Mouse (Mus musculus): ENCODE measurements at regions not wholly inside any gene's neighbourhood (a gene's known extent, or its start where the extent isn't known, plus 50 kb on each side); places are given as distances from the start of the nearest gene placed in this dataset.

DNA sequence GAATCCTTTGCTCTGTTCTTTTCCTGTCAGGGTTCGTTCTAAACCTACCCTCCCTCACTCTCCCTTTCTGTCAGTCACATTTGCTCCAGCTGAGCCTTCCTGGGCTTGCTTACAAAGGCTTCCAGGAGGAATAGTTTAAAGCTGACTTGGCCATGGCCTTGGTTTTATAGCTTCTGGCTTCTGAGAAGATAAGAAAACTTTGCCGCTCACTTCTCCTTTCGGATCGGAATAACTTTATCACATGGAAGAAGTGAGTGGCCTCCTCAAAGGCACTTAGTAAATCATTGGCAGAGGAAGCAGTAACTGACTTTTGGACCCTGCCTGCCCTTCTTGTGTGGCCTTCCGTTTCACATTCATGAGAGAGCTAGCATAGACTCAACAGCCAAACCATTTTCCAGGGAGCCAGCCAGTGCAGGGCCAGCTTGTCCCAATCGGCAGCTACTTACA, 134.4 kb upstream of the Fat1 start:
- H3K9ac ChIP-seq (replicated peaks) = no peak overlapping the region
- TF ChIP-seq CTCF (IDR thresholded peaks at IDR 0.05; ENCODE audit: low read depth) (no peak), EP300 (IDR thresholded peaks at IDR 0.05; ENCODE audit: low read depth) (no peak)
- no peak overlapping the region for H3K4me3 ChIP-seq (ENCODE audit: insufficient read depth in 1 of 2, low read depth in 2 of 2, low read length in 2 of 2)
- H3K36me3 ChIP-seq (replicated peaks; ENCODE audit: control insufficient read depth, insufficient read depth, low read depth) = no peaks in the 10 kb centered on the region
- peak overlapping the region; percentile 2; the same call in 1 of the 2 replicates for H3K4me2 ChIP-seq (ENCODE audit: low read depth)
- H3K27ac ChIP-seq = no peak overlapping the region
- peaks cover 0 to 13% of the 10 kb centered on the region in 2 experiments; a peak in 2 of 4 replicates for H3K4me1 ChIP-seq (replicated peaks; ENCODE audit: control insufficient read depth in 2 of 2, insufficient read depth in 2 of 2, low read length in 1 of 2)
- H3K9me3 ChIP-seq (ENCODE audit: control insufficient read depth, low read length) = no peaks in the 10 kb centered on the region
- no peak for ATAC-seq (ENCODE audit: insufficient read depth)
- WGBS (ENCODE audit: insufficient replicate concordance) = 19% methylated on average over 6 of the region's 6 CpGs
- no peaks in the 10 kb centered on the region for H3K27me3 ChIP-seq (ENCODE audit: control insufficient read depth, insufficient read depth, low read length)
- peak in 2 of 3 experiments; percentile 1 to 3 for DNase-seq (ENCODE audit: low read depth in 3 of 3, low spot score in 3 of 3)

DNA sequence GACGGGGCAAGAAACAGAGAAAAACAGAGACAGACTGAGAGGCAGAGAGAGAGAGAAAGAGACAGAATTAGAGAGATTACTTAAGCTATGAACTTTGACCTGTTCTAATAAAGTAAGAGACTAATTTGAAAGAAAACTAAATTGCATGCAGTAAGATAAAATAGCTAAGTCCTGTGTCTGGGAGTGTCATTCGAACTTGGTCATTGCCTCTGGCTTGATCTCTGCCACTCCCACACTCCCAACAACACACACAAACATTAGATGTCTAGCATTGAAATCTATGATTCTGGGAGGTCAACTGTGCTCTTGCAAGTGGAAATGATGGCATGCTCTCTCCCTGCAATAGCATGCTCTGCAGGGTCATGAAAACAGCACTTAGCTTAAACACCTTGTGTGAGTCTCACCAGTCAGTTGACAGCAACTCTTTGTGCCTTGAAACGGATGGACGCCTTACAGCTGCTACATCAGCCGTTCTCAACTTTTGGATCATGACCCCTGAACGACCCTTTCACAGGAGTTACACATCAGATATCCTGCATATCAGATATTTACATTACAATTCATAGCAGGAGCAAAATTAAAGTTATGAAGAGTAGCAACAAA, 133.5 kb upstream of the Fat1 start:
- Histone ChIP-seq H3K27me3 (ENCODE audit: control insufficient read depth, insufficient read depth, low read length) (no peaks in the 10 kb centered on the region), H3K9me3 (ENCODE audit: control insufficient read depth, low read length) (no peaks in the 10 kb centered on the region), H3K9ac (replicated peaks) (no peak overlapping the region), H3K4me1 (replicated peaks; ENCODE audit: control insufficient read depth in 2 of 2, insufficient read depth in 2 of 2, low read length in 1 of 2) (peaks cover 0 to 13% of the 10 kb centered on the region in 2 experiments; a peak in 2 of 4 replicates), H3K36me3 (replicated peaks; ENCODE audit: control insufficient read depth, insufficient read depth, low read depth) (no peaks in the 10 kb centered on the region), H3K4me3 (ENCODE audit: insufficient read depth in 1 of 2, low read depth in 2 of 2, low read length in 2 of 2) (no peak overlapping the region), H3K4me2 (ENCODE audit: low read depth) (no peak overlapping the region), H3K27ac (no peak overlapping the region)
- 51% methylated on average over 6 of the region's 6 CpGs for WGBS (ENCODE audit: insufficient replicate concordance)
- DNase-seq (ENCODE audit: low read depth in 3 of 3, low spot score in 3 of 3) = no peak
- no peak for ATAC-seq (ENCODE audit: insufficient read depth)
- TF ChIP-seq EP300 (IDR thresholded peaks at IDR 0.05; ENCODE audit: low read depth) (no peak), CTCF (IDR thresholded peaks at IDR 0.05; ENCODE audit: low read depth) (no peak)

DNA sequence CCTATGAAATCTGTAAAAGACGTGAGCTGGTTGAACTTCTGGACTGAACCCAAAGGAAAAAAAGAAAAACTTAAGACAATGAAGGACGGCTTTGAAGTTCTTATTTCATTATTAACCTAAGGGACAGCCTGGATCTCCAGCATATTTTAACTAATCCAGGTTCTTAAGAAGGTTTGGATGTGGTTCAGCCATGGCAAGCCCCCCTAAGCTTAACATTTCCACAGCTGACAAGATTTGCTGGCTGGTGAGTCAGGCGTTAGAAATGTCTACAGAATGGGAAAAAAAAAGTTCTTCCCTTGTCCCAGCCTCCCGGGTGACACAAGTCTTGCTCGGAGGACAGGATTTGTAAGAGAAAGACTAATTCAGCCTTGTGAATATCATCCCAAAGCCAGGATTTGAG, 132.9 kb upstream of the Fat1 start:
- no peak for DNase-seq (ENCODE audit: low read depth in 3 of 3, low spot score in 3 of 3)

DNA sequence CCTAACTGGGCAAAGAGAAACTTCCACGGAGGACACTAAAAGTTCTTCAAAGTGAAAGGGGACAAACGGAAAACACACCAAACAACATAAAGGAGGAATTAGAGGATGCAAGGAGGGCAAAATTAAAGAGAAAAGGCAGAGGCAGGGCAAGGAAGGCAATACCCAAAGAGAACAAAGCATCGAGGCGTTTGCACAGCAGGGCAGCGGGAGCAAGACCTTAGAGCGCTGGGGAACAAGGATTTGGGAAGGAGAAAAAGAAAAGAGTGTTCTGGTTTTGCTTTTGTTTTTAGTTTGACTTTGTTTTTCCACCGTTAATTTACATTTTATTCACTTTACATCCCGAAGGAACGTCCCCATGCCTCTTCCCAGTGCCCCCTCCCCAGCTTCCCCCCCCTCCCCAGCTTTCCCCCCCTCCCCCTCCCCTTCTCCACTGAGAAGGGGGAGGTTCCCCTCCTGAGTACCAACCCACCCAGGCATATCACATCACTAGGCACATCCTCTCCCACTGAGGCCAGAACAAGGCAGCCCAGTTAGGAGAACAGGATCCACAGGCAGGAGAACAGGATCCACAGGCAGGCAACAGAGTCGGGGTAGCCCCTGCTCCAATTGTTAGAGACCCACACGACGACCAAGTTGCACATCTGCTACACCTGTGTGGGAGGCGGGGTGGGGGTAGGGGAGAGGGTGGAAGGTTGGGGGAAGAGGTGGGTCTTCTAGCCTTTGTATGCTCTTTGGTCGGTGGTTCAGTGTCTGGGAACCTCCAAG, 130.7 kb upstream of the Fat1 start:
- 41% methylated on average over 14 of the region's 14 CpGs for WGBS (ENCODE audit: insufficient replicate concordance)
- Histone ChIP-seq H3K4me1 (replicated peaks; ENCODE audit: control insufficient read depth in 2 of 2, insufficient read depth in 2 of 2, low read length in 1 of 2) (peaks cover 0 to 11% of the 10 kb centered on the region in 2 experiments; a peak in 2 of 4 replicates), H3K4me2 (ENCODE audit: low read depth) (no peak overlapping the region), H3K27me3 (ENCODE audit: control insufficient read depth, insufficient read depth, low read length) (no peaks in the 10 kb centered on the region), H3K36me3 (replicated peaks; ENCODE audit: control insufficient read depth, insufficient read depth, low read depth) (no peaks in the 10 kb centered on the region), H3K9ac (replicated peaks) (no peak overlapping the region), H3K9me3 (ENCODE audit: control insufficient read depth, low read length) (no peaks in the 10 kb centered on the region), H3K4me3 (ENCODE audit: insufficient read depth in 1 of 2, low read depth in 2 of 2, low read length in 2 of 2) (no peak overlapping the region), H3K27ac (no peak overlapping the region)
- no peak for DNase-seq (ENCODE audit: low read depth in 3 of 3, low spot score in 3 of 3)
- ATAC-seq (ENCODE audit: insufficient read depth) = no peak
- TF ChIP-seq CTCF (IDR thresholded peaks at IDR 0.05; ENCODE audit: low read depth) = no peak
- no peak for TF ChIP-seq EP300 (IDR thresholded peaks at IDR 0.05; ENCODE audit: low read depth)

More for the DNA sequence above, 132.9 kb upstream of the Fat1 start:
- no peak for ATAC-seq (ENCODE audit: insufficient read depth)
- no peaks in the 10 kb centered on the region for H3K27me3 ChIP-seq (ENCODE audit: control insufficient read depth, insufficient read depth, low read length)
- peaks cover 0 to 13% of the 10 kb centered on the region in 2 experiments; a peak in 2 of 4 replicates for H3K4me1 ChIP-seq (replicated peaks; ENCODE audit: control insufficient read depth in 2 of 2, insufficient read depth in 2 of 2, low read length in 1 of 2)
- no peaks in the 10 kb centered on the region for H3K36me3 ChIP-seq (replicated peaks; ENCODE audit: control insufficient read depth, insufficient read depth, low read depth)
- H3K4me3 ChIP-seq (ENCODE audit: insufficient read depth in 1 of 2, low read depth in 2 of 2, low read length in 2 of 2) = no peak overlapping the region
- H3K9me3 ChIP-seq (ENCODE audit: control insufficient read depth, low read length) = no peaks in the 10 kb centered on the region
- TF ChIP-seq EP300 (IDR thresholded peaks at IDR 0.05; ENCODE audit: low read depth) (no peak), CTCF (IDR thresholded peaks at IDR 0.05; ENCODE audit: low read depth) (no peak)
- H3K4me2 ChIP-seq (ENCODE audit: low read depth) = no peak overlapping the region
- H3K9ac ChIP-seq (replicated peaks) = no peak overlapping the region
- no peak overlapping the region for H3K27ac ChIP-seq
- 51% methylated on average over 5 of the region's 5 CpGs for WGBS (ENCODE audit: insufficient replicate concordance)

DNA sequence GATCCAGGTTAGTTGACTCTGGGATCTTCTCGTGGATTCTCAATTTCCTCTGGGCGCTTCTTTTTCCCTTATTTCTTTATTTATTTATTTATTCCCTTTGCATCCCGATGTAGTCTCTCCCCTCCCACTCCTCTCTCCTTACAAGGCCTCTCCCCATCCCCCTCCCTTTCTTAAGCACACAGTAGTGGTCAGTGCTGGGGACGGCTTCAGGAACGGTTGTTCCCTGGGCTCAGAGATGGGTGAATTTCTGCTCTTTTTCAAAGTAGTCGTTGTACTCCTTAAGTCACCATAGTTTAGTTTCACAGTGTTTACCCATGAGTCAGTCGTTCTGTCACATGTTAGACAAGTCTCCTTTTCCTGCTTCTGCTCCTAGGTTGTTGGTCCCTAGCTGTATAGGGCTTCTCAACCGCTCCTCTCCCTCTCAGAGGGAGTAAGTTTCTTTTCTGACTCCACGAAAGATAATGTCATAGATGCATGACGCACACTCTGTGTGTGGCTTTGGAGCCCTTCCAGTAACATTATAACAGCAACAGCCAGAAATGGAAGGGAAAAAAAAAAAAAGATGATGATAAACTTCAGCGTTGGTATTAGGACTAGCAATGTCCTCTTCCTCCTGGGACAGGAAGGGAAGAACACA, 129.9 kb upstream of the Fat1 start:
- 62% methylated on average over 11 of the region's 11 CpGs for WGBS (ENCODE audit: insufficient replicate concordance)
- TF ChIP-seq EP300 (IDR thresholded peaks at IDR 0.05; ENCODE audit: low read depth) (no peak), CTCF (IDR thresholded peaks at IDR 0.05; ENCODE audit: low read depth) (no peak)
- Histone ChIP-seq H3K36me3 (replicated peaks; ENCODE audit: control insufficient read depth, insufficient read depth, low read depth) (no peaks in the 10 kb centered on the region), H3K9me3 (ENCODE audit: control insufficient read depth, low read length) (no peaks in the 10 kb centered on the region), H3K27me3 (ENCODE audit: control insufficient read depth, insufficient read depth, low read length) (no peaks in the 10 kb centered on the region), H3K4me2 (ENCODE audit: low read depth) (no peak overlapping the region), H3K4me1 (replicated peaks; ENCODE audit: control insufficient read depth in 2 of 2, insufficient read depth in 2 of 2, low read length in 1 of 2) (peaks cover 0 to 11% of the 10 kb centered on the region in 2 experiments; a peak in 2 of 4 replicates), H3K27ac (no peak overlapping the region), H3K9ac (replicated peaks) (no peak overlapping the region), H3K4me3 (ENCODE audit: insufficient read depth in 1 of 2, low read depth in 2 of 2, low read length in 2 of 2) (no peak overlapping the region)
- DNase-seq (ENCODE audit: low read depth in 3 of 3, low spot score in 3 of 3) (no peak), ATAC-seq (ENCODE audit: insufficient read depth) (no peak)

Data from liver, embryonic 14.5 days (tissue).